Comparison of ENCODE assay signal across 14 mouse cellular contexts in genomic region chr19:32394825-32395224, GRCm38 (mm10).
"Had no signal": no experiment of that assay in that cellular context is flagged by ENCODE, and none has a peak within 500 bp of the region (broad histone marks: within the 10 kb centered on the region; RNA-seq: fewer than 3 reads in every experiment).

No protein-coding gene starts in this region.

- ATAC-seq: midbrain, embryonic 16.5 days had no signal

- H3K27me3 ChIP-seq: midbrain, embryonic 12.5 days; neural tube, embryonic 12.5 days; stomach, embryonic 15.5 days had no signal

- DNase-seq: lung, adult 18-20 months; lung, embryonic 14.5 days; lung, postnatal 10 days; lung, postnatal 4 days; midbrain, embryonic 14.5 days; right cerebral cortex, postnatal 14 days; thymus, adult 2 months; thymus, postnatal 25 days; thymus, postnatal 4 days had no signal

- H3K36me3 ChIP-seq: midbrain, embryonic 12.5 days; neural tube, embryonic 12.5 days; stomach, embryonic 15.5 days had no signal

- H3K4me2 ChIP-seq: lung, embryonic 14.5 days; midbrain, embryonic 12.5 days; neural tube, embryonic 12.5 days; stomach, embryonic 15.5 days had no signal

- H3K9ac ChIP-seq: lung, embryonic 14.5 days; midbrain, embryonic 12.5 days; neural tube, embryonic 12.5 days; stomach, embryonic 15.5 days had no signal

- H3K4me3 ChIP-seq: midbrain, embryonic 12.5 days; neural tube, embryonic 12.5 days; stomach, embryonic 15.5 days had no signal

- H3K27ac ChIP-seq: midbrain, embryonic 12.5 days; neural tube, embryonic 12.5 days; stomach, embryonic 15.5 days; stomach, postnatal 0 days had no signal

- H3K9me3 ChIP-seq: midbrain, embryonic 12.5 days; neural tube, embryonic 12.5 days; stomach, embryonic 15.5 days had no signal
